Mouse (Mus musculus) C2C12 (cell line): ENCODE measurements around the gene Phf1.

ENCODE experiments used
- CTCF ChIP-seq: IDR thresholded peaks from one replicate; pipeline ENCODE4 v1.5.1; 2011; ENCODE audit not compliant: control insufficient read depth, insufficient read depth, insufficient read length
- MYOG ChIP-seq: IDR thresholded peaks from one replicate; pipeline ENCODE4 v1.6.1; 2011; ENCODE audit not compliant: control insufficient read depth, insufficient read length; ENCODE audit errors: extremely low read depth
- USF1 ChIP-seq: IDR thresholded peaks from one replicate; pipeline ENCODE4 v1.6.1; 2011; ENCODE audit warnings: low read depth, mild to moderate bottlenecking, control low read depth, moderate library complexity

DNA sequence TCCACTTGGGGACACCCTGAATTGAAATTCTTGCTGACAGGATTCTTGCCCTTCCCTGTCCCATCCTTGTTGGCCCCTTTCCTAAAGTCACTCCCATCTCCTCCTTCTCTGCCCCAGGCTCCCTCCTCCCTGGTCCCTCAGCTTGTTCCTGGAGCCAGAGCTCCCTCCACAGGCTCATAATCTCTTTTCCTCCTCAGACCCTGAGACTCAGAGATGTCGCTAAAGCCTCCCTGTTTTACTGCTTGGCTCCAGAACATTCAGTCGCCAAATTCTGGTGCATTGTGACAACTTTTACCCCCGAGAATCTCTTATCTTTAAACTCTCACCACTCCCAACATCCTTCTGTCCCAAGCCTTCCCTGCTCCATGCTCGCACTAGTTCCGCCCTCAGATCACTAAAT, 28.5 kb upstream of the Phf1 start:
- TF ChIP-seq CTCF (no peak), USF1 (no peak), MYOG (no peak)
